Mouse (Mus musculus): ENCODE measurements around the gene Slc7a14.

GRCm38 (mm10) chr3:31223551-31223950, 86.6 kb downstream of the Slc7a14 start:
- TF ChIP-seq POLR2A (IDR thresholded peaks at IDR 0.05; ENCODE audit: borderline replicate concordance, control insufficient read depth, low read depth, low read length) (no peak), CTCF (IDR thresholded peaks at IDR 0.05; ENCODE audit: control insufficient read depth, insufficient read depth, low read length) (no peak)
